Mouse (Mus musculus): ENCODE results near the gene Rap2a.

- TF ChIP-seq EP300 (IDR thresholded peaks at IDR 0.05; ENCODE audit: low read depth in 1 of 2, low read length in 2 of 2) (no peak), CTCF (IDR thresholded peaks at IDR 0.05 in 2 of 3, conservative IDR thresholded peaks at IDR 0.05 in 1 of 3; ENCODE audit: control insufficient read depth in 1 of 3, insufficient read depth in 1 of 3, low read depth in 2 of 3, low read length in 3 of 3, poor library complexity in 1 of 3, severe bottlenecking in 1 of 3) (no peak), MXI1 (IDR thresholded peaks at IDR 0.05; ENCODE audit: low read depth, low read length) (no peak), NELFE (IDR thresholded peaks at IDR 0.05; ENCODE audit: low read depth, low read length) (no peak)
Measured at GRCm38 (mm10) chr14:120500791-120501190, 22.5 kb downstream of the Rap2a start.

All from MEL (cell line).